Mouse (Mus musculus) spleen, postnatal 4 days (tissue): ENCODE data around the gene Ccdc12.

ENCODE experiments used
- DNase-seq, 2 experiments: peaks; one replicate each; pipeline ENCODE4 v3.0.0; 2022; ENCODE audit warnings: low spot score in 2 of 2

Gene Ccdc12

DNA sequence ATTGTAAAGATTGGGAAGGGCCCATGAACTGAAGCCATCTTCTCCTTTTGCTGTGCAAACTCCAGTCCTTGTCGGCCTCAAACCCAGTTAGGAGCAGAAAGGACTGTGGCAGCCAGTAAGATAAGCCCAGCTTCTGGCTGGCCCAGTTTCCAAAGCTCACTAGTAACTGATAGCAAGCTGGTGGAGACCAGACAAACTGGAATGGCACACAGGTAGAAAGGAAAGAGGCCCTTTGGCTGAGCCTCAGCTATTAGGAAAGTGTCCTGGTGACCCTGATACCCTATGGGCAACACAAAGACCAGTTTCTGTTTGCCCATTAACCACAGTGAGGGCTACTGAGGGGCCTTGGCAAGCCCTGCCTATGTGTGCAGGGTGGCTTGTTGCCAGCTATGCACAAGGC lies 46.5 kb downstream of the Ccdc12 start:
- DNase-seq, result no peak

DNA sequence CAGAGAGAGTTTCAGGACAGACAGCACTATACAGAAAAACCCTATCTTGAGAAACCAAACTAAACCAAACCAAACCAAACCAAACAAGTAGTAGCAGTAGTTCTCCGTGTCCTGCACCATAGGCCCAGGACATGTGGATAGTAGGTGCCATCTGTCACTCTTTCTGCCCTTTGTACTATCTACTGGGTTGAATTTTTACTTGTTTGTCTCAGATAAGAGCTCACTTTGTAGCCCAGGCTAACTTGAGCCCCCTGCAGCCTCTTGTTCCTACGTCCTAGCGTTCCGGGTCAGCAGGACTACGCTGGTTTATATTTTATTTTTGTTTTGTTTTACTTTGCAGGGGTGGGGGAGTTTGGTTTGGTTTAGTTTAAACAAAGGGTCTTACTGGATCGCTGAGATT lies 47.6 kb downstream of the Ccdc12 start:
- DNase-seq, result no peak

DNA sequence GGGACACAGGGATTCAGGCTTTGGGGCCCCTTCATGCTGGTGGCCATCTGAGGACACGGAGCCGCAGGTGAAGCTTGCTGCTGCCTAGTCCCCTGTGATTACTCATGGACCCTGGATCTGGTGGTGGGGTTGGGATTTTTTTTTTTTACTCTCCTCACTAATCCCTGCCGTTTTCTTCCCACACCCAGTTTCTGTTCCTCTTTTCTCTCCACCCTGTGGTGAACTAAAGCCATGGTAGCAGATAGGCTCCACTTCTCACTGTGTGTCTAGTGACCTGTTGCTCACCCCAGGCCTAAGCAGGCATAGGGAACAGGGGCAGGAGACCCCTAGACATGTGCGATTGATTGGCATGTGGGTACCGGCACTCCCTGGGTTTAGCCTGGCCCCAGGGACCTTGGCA lies 50.5 kb downstream of the Ccdc12 start:
- DNase-seq, result no peak

GRCm38 (mm10) chr9:110709640-110710258 lies 53.4 kb downstream of the Ccdc12 start:
- DNase-seq, result peak; percentile 77 to 83

- no peak for DNase-seq
Measured at GRCm38 (mm10) chr9:110711532-110711931, 55.2 kb downstream of the Ccdc12 start.

- no peak for DNase-seq
Measured at GRCm38 (mm10) chr9:110711996-110712395, 55.7 kb downstream of the Ccdc12 start.

GRCm38 (mm10) chr9:110712545-110712944 lies 56.2 kb downstream of the Ccdc12 start:
- DNase-seq, result no peak

DNA sequence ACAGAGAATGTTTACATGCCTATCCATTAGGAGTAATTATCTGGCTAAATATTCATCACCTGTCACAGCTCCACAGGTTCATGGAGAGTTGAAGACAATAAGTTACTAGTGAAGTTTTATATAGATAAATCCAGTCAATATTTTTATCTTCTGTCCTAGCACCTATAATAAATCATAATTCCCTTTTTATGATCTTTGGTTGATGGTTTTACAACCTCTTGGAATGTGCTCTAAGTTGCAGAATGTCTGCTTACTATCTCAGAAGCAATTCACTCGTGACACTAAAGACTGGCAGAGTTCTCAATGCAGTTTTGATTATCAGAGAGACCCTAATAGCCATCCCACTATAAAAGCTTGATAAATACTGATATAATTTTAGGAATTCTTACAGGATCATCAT lies 57.1 kb downstream of the Ccdc12 start:
- DNase-seq, result no peak

GRCm38 (mm10) chr9:110715426-110715825 lies 59.1 kb downstream of the Ccdc12 start:
- no peak for DNase-seq

- no peak for DNase-seq
Measured at GRCm38 (mm10) chr9:110716775-110717174, 60.5 kb downstream of the Ccdc12 start.

- DNase-seq, result no peak
Measured at GRCm38 (mm10) chr9:110718071-110718470, 61.8 kb downstream of the Ccdc12 start.

DNA sequence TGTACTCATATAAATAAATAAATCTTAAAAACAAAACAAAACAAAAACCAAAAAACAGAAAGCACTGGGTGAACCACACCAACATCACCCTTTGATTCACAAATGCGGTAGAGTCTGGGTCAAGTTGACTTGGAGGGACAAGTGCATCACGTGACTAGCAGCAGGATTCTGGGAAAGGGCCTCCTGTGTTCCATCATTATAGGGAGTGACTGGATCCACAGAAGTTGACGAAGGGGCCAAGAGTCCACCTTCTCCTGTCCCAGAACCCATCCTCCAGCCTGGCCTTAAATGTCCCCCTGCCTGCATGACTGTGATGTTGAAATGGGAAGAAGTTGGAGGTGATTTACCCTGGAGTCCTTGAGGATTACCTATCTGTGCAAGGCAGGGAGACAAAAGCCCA lies 62.5 kb downstream of the Ccdc12 start:
- no peak for DNase-seq

DNA sequence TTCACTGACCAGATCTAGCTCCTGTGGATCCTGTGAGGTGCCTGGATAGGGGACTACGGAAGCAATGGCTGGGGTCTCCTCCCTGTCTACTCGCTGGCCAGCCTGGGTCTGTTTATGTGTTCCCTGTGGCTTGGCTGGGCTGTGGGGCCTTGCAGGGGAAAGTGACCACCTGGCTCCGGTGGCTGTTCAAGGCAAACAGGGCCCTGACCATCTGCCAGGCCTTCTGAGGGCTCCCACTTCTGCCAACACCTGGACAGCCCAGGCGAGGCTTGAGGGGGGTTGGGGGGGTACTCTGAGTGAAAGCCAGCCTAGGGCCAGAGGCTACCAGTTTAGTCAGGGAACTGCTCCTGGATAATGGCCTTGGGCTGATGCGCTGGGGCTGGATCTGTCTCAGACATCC lies 63.7 kb downstream of the Ccdc12 start:
- no peak for DNase-seq

DNA sequence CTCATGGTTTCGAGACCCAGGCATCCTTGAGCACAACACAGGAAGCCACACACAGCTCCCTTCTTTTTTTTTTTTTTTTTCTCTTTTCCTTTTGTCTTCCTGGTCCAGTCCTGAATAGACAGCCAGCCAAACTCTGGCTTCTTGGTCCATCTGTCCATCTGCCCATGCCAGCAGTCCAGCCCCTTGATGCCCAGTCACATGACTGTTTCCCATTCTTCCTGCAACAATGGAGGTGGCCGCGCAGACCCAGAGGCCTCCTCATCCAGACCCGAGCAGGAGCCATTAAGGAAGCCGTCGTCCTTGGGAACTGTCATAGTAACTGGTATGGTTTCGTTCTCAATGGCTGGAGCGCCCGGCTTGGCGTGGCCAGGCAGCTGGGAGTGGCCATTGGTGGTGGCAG lies 65.8 kb downstream of the Ccdc12 start:
- DNase-seq, result no peak

GRCm38 (mm10) chr9:110725721-110726135 lies 69.4 kb downstream of the Ccdc12 start:
- DNase-seq, result no peak

DNA sequence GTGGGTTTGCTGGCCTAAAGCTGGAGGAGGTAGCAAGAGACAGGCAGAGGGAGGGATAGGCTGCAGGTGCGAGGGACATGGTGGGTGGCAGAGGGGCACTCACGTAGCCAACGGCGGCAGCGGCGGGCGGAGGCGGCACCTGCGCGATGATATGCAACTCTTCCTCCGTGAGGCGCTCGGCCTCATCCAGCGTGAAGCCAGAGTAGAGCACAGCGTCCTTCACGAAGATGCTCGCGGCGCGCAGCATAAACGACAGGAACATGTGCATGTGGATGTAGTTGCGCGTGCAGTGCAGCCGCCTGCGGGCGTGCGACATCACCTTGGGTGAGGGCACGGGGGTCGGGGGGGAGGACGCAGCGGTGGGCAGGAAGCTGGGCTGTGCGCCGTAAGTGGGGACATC lies 70.6 kb downstream of the Ccdc12 start:
- no peak for DNase-seq

DNA sequence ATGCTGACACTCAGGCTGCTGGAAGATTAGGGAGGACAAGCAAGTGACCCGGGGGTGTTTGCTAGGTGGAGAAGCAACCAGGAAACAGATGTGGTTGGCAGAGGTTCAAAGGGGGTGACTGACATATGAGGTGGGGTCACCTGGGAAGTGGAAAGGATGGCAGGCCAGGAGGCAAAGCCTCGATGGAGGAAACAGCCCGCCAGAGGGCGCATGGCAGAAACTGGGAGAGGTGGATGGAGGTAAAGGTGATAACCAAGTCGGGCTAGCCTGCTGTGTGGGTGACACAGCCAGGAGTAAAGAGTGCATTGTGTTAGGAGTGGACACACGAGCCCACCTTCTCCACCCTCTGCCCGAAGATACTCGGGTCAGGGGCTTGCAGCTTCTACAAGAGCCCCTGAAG lies 73.5 kb downstream of the Ccdc12 start:
- DNase-seq, result peak; percentile 41 to 85

DNA sequence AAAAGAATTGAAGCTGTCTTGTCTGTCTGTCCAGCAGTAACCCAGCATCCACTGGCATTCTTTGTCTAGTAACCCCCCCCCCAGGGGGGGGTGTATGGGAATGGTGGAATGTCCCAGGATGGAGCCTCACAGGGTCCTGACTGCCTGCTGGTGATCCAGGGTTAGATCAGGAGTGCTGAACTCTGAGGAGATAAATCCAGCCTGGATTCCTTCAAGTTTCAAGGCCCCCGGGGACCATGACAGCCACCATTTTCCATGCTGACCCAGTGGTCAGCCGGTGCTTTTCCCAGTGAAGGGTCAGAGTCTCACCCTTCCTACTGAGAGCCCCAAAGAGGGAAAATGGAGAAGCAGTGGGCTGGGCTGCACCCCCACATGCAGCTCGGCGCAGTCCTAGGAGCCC lies 75.6 kb downstream of the Ccdc12 start:
- DNase-seq, result no peak

GRCm38 (mm10) chr9:110732623-110733022 lies 76.3 kb downstream of the Ccdc12 start:
- DNase-seq, result peak in 1 of 2 experiments; percentile 53

DNA sequence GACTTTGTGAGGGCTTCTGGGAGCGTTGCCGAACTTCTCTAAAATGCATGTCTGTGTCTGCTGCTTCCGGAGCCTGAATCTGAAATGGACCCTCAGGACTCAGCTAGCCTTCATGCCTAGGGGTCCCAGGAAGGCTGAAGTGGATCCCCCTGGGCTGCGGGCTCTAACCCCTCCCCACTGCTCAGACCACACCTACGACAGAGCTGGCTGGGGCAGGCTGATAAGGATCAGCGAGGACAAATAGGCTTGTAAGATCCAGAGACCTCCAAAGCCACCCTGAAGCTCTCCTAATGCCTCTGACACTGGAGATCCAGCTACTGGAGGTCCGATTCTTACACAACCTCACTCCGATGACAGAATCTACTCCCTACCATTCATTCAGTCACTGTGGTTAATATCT lies 76.8 kb downstream of the Ccdc12 start:
- no peak for DNase-seq

DNA sequence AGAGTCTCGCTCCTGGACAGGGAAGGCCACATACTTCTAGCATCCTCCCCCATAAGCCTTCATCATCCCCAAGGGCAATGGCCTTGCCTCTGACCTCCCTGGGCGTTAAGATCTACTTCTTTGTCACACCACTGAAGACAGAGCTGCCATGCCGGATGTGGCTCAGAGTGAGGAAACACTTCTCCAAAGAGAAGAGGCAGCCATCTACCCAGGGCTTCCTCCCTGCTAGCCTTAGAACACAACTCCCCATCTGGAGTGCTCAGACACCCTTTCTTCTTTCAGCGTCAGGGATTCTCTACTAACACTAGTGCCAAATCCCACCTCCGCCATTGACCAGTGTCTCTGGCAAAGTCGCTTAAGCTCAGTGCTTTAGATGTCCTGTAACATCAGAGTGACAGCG lies 77.9 kb downstream of the Ccdc12 start:
- no peak for DNase-seq

GRCm38 (mm10) chr9:110736362-110736761 lies 80.1 kb downstream of the Ccdc12 start:
- no peak for DNase-seq

DNA sequence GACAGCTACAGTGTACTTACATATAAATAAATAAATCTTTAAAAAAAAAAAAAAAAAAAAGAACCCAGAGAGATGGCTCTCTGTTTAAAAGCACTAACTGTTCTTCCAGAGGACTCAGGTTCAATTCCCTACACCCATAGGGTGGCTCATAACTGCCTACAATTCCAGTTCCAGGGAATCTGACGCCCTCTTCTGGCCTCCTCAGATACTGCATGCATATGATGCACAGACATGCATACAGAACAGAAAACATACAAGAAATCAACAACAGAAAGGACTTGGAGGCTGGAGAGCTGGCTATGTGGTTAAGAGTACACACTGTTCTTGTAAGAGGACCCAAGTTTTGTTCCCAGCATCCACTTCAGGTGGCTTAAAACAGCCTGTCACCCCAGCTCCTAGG lies 81.8 kb downstream of the Ccdc12 start:
- DNase-seq, result no peak

GRCm38 (mm10) chr9:110739961-110740360 lies 83.7 kb downstream of the Ccdc12 start:
- no peak for DNase-seq
